Mouse (Mus musculus) neutrophil, adult 83 days (primary cell): ENCODE results near the gene Loxl4. TPM values are rescaled to one million over a fixed set of nuclear protein-coding genes. Genes with fewer than 3 reads are reported as not detected.

Experiments used
- total RNA-seq, 2 experiments: library from RNA; stranded (reverse); gene quantifications; one replicate each; pipeline ENCODE4 v1.2.4; 2023

Loxl4 gene
- total RNA-seq = under 1 TPM; 0.20 to 0.77 TPM

GRCm38 (mm10) chr19:42612654-42613053, at the start of gene Loxl4:
Gene Loxl4, minus strand, starts transcription at chr19:42612813.

Other genes with a start within 250 kb of the Loxl4 start
- 1 to 10 TPM; 3.6 to 7.5 TPM for gene Crtac1, start 181.0 kb downstream of the Loxl4 start, total RNA-seq
- 10 to 100 TPM; 25.7 to 28.1 TPM for gene R3hcc1l, start 94.1 kb downstream of the Loxl4 start, total RNA-seq
- gene Pyroxd2, start 140.0 kb upstream of the Loxl4 start, total RNA-seq = 1 to 10 TPM; 4.6 to 7.6 TPM
- gene Hps1, start 167.2 kb upstream of the Loxl4 start, total RNA-seq = 10 to 100 TPM; 18.7 to 20.4 TPM